Mouse (Mus musculus) retina, embryonic 14.5 days (tissue): ENCODE results near the gene Stk11.

Experiments
- DNase-seq: peaks from one replicate; pipeline ENCODE4 v3.0.0-alpha.2; 2015; ENCODE audit warnings: low spot score

Stk11 gene

GRCm38 (mm10) chr10:80144864-80145838 lies 29.5 kb downstream of the Stk11 start:
- DNase-seq = peak; percentile 93

- DNase-seq = no peak
These were observed 30.3 kb downstream of the Stk11 start for GRCm38 (mm10) chr10:80145896-80146295.

- no peak for DNase-seq
These were observed 31.0 kb downstream of the Stk11 start for GRCm38 (mm10) chr10:80146568-80147011.

GRCm38 (mm10) chr10:80147146-80147718 lies 31.6 kb downstream of the Stk11 start:
- DNase-seq = peak; percentile 37

GRCm38 (mm10) chr10:80147719-80148601 lies 32.4 kb downstream of the Stk11 start, which contains the start of gene Midn:
Midn (plus strand) TSS chr10:80148272.
- peak; percentile 68 for DNase-seq

GRCm38 (mm10) chr10:80148610-80149290 lies 33.1 kb downstream of the Stk11 start:
- DNase-seq = peak; percentile 94

- peak; percentile 98 for DNase-seq
These were observed 34.0 kb downstream of the Stk11 start for GRCm38 (mm10) chr10:80149291-80150225.

- peak; percentile 85 for DNase-seq
These were observed 34.9 kb downstream of the Stk11 start for GRCm38 (mm10) chr10:80150226-80151210.

GRCm38 (mm10) chr10:80151211-80152034 lies 35.8 kb downstream of the Stk11 start:
- peak; percentile 60 for DNase-seq

GRCm38 (mm10) chr10:80152071-80152872 lies 36.7 kb downstream of the Stk11 start:
- DNase-seq = peak; percentile 63

- DNase-seq = no peak
These were observed 37.3 kb downstream of the Stk11 start for GRCm38 (mm10) chr10:80152873-80153260.

GRCm38 (mm10) chr10:80153713-80154112 lies 38.1 kb downstream of the Stk11 start:
- DNase-seq = no peak

GRCm38 (mm10) chr10:80154384-80154783 lies 38.8 kb downstream of the Stk11 start:
- no peak for DNase-seq

- no peak for DNase-seq
These were observed 39.7 kb downstream of the Stk11 start for GRCm38 (mm10) chr10:80155277-80155676.

- DNase-seq = no peak
These were observed 40.6 kb downstream of the Stk11 start for GRCm38 (mm10) chr10:80156002-80156751.

GRCm38 (mm10) chr10:80156752-80157053 lies 41.1 kb downstream of the Stk11 start:
- no peak for DNase-seq
